ENCODE assay signal across 12 mouse cellular contexts in genomic region chr13:113579788-113580399, GRCm38 (mm10). TPM values are rescaled to one million over a fixed set of nuclear protein-coding genes. Genes with fewer than 3 reads are reported as not detected.
DNase-seq lines count a peak whose midpoint lies in the region; ATAC-seq lines count a peak whose summit lies in the region.
"Had no signal": no experiment of that assay in that cellular context is flagged by ENCODE, and none has a peak within 500 bp of the region (broad histone marks: within the 10 kb centered on the region; RNA-seq: fewer than 3 reads in every experiment).

No protein-coding gene starts in this region.

- no peak for DNase-seq in kidney, adult 8-10 months
- DNase-seq in splenic B cell, adult 2 months (ENCODE audit: low read depth, low spot score): peak; percentile 53
- DNase-seq in left cerebral cortex, adult 18-20 months (ENCODE audit: low spot score in 2 of 2): no peak
- DNase-seq in embryo, embryonic 10 days (ENCODE audit: low spot score): no peak
- DNase-seq in adrenal gland, postnatal 10 days: no peak
- DNase-seq: cerebellum, adult 9-11 months; kidney, postnatal 14 days; right cerebral cortex, adult 18-20 months had no signal

- peak; percentile 62; the same call in 1 of the 2 replicates for ATAC-seq in kidney, embryonic 16.5 days (ENCODE audit: low FRiP score, low TSS enrichment)
- ATAC-seq in CD4-positive, CD25-positive, alpha-beta regulatory T cell, adult 4 months: peak; percentile 97
- peak; percentile 85 to 94 for ATAC-seq in hematopoietic stem cell, adult 5-6 weeks (replicated peaks in 1 of 2; ENCODE audit: insufficient read depth in 1 of 2, low FRiP score in 2 of 2, low TSS enrichment in 1 of 2, low read depth in 1 of 2, poor library complexity in 2 of 2, severe bottlenecking in 2 of 2)

- no peak overlapping the region for H3K4me3 ChIP-seq in kidney, embryonic 16.5 days (ENCODE audit: low read length)
- H3K4me3 ChIP-seq: heart, embryonic 15.5 days had no signal

- WGBS in kidney, embryonic 16.5 days: 20% methylated on average over 7 of the region's 7 CpGs

- no peaks in the 10 kb centered on the region for H3K36me3 ChIP-seq in kidney, embryonic 16.5 days (ENCODE audit: insufficient read depth, low read length)
- no peaks in the 10 kb centered on the region for H3K36me3 ChIP-seq in splenic B cell, adult 2 months (ENCODE audit: control insufficient read depth, insufficient read depth, low read length, poor library complexity, severe bottlenecking)
- H3K36me3 ChIP-seq: heart, embryonic 15.5 days had no signal

- no peak overlapping the region for H3K4me2 ChIP-seq in kidney, embryonic 16.5 days (replicated peaks; ENCODE audit: low read depth, low read length)
- H3K4me2 ChIP-seq: heart, embryonic 15.5 days had no signal

- H3K27me3 ChIP-seq in kidney, embryonic 16.5 days (ENCODE audit: insufficient read depth, low read length): no peaks in the 10 kb centered on the region
- no peaks in the 10 kb centered on the region for H3K27me3 ChIP-seq in splenic B cell, adult 2 months (ENCODE audit: control insufficient read depth, insufficient read depth, low read length, poor library complexity, severe bottlenecking)
- H3K27me3 ChIP-seq: heart, embryonic 15.5 days had no signal

- H3K4me1 ChIP-seq in kidney, embryonic 16.5 days (ENCODE audit: insufficient read depth, low read length): peaks cover 20% of the 10 kb centered on the region
- H3K4me1 ChIP-seq: heart, embryonic 15.5 days had no signal

- H3K9ac ChIP-seq in kidney, embryonic 16.5 days (replicated peaks; ENCODE audit: low read length): no peak overlapping the region
- H3K9ac ChIP-seq: heart, embryonic 15.5 days had no signal

- H3K27ac ChIP-seq in kidney, embryonic 16.5 days (ENCODE audit: low read length): peak overlapping the region; percentile 41
- H3K27ac ChIP-seq: heart, embryonic 15.5 days had no signal

- H3K9me3 ChIP-seq in kidney, embryonic 16.5 days (ENCODE audit: low read length): no peaks in the 10 kb centered on the region
- H3K9me3 ChIP-seq: heart, embryonic 15.5 days had no signal

RNA-seq across cellular contexts. Expression of gene Snx18, which starts 38.5 kb away (rescaled TPM):
- polyA plus RNA-seq in kidney, embryonic 16.5 days (2015; fragmentation: Nextera tagmentation; extraction: Ambion mirVana): 24.6 and 27.2 TPM in 2 replicates
- 10 to 100 TPM in 1 of 2 experiments, 1 to 10 TPM in 1; 6.0 to 11.5 TPM for polyA plus RNA-seq in CD4-positive, CD25-positive, alpha-beta regulatory T cell, adult 4 months (2017; shearing (Covaris generic))
- 27.2 and 30.5 TPM in 2 replicates for total RNA-seq in hematopoietic stem cell, adult 5-6 weeks (2017)
- total RNA-seq in left cerebral cortex, adult 18-20 months (2021): 10 to 100 TPM; 22.3 TPM
- 10 to 100 TPM; 30.1 to 30.6 TPM for total RNA-seq in adrenal gland, postnatal 10 days (2021)
